Mouse (Mus musculus) lung, postnatal 0 days (tissue): ENCODE measurements at regions not wholly inside any gene's neighbourhood (a gene's known extent, or its start where the extent isn't known, plus 50 kb on each side); places are given as distances from the start of the nearest gene placed in this dataset.
A peak's percentile ranks its signal among the peaks of the same experiment; 100 is the strongest.

Experiments used
- CTCF ChIP-seq: IDR thresholded peaks from 2 replicates; pipeline ENCODE4 v1.5.1; 2016; ENCODE audit warnings: antibody characterized with exemption, mild to moderate bottlenecking
- EP300 ChIP-seq: IDR thresholded peaks from 2 replicates; pipeline ENCODE4 v1.6.1; 2016; ENCODE audit warnings: antibody characterized with exemption, mild to moderate bottlenecking, control low read depth

DNA sequence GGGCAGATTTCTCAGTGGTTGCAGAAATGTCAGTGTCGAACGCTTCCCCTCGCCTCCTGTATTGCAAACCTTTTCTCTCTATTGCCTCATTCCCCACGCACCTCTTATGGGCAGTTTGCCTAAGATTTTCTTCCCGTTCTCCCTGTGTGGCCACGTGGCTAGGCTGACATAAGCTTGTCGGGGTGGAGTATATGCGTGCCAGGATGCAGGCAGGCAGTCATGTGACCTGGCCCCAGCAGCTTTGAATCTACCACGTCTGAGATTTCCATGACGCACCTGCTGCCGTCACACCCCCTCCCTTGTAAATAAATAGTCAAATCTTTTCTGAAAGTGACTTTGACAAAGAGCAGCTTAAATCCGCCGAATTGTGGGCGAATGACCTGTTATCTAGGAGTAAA, 147.1 kb upstream of the Jade1 start:
- TF ChIP-seq CTCF (no peak), EP300 (0 out of 2 replicates have a peak, but pooled peaks have one; percentile 1)
